Mouse (Mus musculus) liver, adult (tissue): Measurements from ENCODE around the gene Lipc.

ENCODE experiments used
- GATA4 ChIP-seq: IDR thresholded peaks from 2 replicates; pipeline ENCODE4 v1.6.1; 2014; ENCODE audit warnings: mild to moderate bottlenecking, low read length; ENCODE audit not compliant: insufficient replicate concordance

The Lipc gene

DNA sequence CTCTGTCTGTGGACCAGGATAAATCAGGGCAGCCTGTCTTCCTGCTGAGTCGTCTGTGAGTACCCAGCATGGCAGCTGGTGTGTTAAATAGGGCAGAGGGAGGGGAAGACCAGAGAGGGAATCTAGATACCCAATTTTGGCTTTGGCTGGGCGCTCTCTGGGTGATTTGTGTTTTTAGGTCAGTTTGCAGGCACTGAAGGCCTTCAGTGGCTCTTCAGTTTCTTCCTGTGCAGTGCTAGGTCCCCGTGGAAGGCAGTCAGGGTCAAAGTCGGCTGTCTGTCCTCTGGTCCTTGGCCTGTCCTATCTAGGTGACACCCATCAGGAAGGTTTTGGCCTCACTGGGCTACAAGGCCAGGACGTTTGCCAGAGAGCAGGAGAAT lies 21.4 kb downstream of the Lipc start:
- TF ChIP-seq GATA4: 0 out of 2 replicates have a peak, but pooled peaks have one; percentile 26

DNA sequence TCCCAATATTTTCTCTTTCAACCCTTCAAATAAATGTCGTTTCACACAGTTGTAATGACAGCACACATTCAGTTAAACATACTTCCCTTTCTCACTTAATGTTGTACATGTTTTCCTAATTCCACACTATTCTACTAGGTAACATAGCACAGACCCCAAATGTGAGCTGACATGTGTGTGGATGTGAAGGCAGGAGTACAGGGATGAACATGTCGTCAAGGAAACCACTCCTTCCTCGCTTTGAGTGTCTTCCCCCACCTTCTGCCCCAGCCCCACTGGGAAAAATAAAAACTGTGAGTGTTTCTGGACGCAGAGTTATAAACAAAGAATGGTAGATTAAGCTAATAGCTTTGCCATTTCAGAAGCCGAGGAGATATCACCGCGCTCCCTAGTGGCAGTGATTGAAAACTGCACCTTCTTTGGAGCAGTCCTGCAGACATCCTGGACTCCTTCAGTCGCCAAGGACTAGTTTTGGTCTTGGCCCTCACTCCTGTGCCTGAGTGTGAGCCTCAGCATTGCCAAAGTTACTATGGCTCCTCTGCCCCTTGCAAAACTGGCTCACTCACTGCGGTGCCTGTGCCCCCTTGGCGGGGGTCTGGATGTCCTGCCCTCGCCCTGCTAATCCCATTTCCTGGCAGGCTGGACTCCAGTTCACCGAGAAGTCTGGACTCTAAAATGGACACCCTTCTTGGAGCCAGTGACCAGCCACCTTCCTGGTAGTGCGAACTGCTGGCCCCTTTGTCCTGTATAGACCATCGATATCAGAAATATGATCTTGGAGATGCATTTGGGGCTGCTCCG lies 22.0 kb downstream of the Lipc start:
- no peak for TF ChIP-seq GATA4

DNA sequence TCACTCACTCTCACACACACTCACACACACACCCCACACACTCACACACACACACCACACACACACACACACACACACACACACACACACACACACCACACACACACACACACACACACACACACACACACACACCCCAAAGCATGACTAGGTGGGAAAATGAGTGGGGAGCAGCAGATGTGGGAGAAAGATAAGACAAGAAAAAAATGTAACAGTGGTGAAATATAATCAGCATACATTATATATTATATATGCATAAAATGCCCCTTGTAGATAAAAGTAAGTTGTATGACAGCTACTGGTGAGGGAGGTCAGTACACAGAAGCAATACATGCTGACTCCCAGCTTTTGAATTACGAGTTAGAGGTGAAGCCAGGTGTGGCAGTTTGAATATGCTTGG lies 23.6 kb downstream of the Lipc start:
- no peak for TF ChIP-seq GATA4

DNA sequence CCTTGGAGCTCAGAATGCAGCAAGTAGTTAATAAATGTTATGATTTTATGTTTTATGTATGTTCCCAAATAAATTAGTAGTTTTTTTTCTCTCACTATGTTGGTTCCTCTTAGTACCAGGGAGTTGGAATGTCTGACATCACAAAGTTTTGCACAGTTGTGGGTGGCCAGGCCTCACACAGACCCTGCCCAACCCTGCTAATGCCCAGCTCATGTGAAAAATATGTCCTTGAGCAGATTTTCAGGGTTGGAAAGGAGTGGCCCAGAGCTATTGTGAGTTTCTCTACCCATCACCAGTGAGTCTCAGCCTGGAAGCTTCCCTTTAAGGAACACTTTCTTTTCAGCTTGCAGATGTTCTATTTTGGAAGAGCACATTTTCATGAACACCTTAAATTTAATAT lies 24.3 kb downstream of the Lipc start:
- TF ChIP-seq GATA4: no peak

DNA sequence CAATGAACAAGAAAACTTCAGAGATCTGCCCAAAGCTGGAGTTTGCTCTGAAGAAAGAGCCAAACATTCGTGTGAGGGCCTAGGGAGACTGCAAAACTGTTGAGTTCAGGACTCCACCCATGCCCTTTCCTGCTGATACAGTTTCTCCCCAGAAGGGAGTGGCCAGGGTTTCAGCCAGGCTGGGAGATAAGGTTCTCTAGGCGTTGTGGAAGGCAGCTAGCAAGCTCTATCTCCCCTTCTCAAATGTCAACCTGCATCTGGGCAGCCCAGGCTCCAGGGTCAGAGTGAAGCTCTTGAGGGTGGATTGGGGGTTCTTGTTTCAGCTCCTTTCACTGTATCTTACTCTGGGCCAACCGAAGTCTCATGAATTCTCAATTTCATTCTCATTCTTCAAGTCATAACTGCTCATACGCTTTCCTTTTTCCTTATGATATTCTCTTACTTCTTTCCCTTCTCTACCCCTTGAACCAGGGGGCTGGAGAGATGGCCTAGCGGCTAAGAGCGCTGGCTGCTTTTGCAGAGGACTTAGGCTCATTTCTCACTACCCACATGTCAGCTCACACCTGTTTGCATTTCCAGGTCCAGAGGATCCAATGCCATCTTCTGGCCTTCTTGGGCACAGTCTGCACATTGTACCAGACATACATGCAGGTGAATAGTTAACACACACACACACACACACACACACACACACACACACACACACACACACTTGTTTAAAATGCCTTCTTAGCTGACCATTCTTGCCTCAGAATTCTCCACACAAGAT lies 25.0 kb downstream of the Lipc start:
- peak; percentile 58; the same call in 1 of the 2 replicates for TF ChIP-seq GATA4

DNA sequence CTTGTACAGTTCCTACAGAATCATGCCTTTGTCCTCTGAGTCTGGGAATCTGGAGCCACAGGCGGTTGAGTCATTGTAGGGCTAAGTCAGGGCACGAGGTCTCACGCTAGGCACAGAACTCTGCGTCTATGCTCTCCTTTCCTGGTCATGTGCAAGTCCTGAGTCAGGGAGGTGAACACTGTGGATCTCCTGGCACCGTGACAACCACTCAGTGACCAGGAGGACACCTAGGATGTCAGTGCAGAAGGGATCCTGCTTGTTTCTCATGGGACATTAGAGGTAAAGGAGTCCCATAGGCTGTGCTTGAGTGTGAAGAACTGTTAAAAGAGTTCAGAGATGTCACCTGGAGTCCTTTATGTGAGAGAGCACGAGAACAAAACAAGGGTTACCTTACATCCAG lies 26.8 kb downstream of the Lipc start:
- TF ChIP-seq GATA4: no peak

DNA sequence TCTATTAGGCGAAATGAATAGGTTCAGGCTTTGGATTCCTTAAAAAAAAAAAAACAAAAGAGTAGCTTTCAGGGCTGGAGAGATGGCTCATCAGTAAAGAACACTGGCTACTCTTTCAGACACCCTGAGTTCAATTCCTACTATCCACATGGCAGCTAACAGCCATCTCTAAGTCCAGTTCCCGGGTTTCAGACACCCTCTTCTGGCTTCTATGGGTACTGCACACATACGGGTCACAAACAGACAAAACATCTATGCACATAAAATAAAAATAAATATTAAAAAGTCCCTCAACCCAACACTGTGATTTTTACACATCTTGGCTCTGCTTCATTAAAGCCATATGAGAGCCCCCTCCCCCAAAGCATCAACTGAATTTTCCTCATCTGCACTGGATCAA lies 27.3 kb downstream of the Lipc start:
- no peak for TF ChIP-seq GATA4

DNA sequence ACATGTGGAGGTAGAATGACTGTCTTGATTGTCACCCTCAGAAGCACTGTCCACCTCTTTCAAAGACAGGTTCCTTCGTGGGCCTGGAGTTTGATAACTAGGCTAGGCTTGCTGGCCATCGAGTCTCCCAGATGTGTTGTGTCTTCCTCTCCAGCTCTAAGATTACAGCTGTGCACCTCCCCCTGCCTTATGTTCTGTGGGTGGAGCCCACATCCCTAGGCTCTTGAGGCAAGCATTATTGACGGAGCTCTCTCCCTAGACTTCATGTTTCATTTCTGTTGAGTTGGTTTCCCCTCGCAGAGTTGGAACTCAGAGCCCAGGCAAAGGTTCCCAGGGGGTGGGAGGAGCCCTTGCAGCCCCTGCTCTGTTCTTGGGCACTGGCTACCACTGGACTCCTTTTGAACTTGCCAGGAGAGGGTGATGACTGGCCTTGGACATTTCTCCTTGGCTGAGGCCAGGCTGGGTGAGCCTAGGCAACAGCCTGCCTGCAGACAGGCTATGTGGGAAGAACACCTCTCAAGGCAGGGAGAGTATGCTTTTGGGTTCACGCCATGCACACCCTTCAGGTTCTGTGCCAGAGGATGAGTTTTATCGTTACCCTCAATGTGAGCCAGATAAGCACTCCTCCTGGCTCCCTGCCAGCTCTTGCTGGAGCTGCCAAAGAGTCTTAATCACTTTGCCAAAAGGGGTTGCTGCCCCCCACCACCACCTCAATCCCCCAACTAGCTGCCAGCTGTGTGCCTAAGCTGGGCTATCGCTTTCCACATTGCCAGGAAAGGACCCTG lies 30.1 kb downstream of the Lipc start:
- no peak for TF ChIP-seq GATA4

DNA sequence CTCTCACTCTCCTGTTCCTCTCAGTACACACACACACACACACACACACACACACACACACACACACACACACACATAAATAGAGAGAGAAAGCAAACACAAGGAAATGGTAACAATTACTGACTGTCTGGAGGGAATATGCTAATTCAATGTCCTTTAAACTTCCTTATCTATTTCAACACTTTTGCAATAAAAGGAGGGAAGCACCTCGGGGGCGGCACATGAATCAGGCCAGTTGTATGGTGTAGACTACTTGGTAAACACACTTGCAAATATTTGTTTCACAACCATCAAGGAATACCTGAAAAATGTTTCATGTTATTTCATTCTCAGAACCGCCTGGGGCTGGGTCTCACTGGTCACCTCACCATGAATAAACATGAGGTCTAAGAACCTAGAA lies 30.9 kb downstream of the Lipc start:
- TF ChIP-seq GATA4: no peak

DNA sequence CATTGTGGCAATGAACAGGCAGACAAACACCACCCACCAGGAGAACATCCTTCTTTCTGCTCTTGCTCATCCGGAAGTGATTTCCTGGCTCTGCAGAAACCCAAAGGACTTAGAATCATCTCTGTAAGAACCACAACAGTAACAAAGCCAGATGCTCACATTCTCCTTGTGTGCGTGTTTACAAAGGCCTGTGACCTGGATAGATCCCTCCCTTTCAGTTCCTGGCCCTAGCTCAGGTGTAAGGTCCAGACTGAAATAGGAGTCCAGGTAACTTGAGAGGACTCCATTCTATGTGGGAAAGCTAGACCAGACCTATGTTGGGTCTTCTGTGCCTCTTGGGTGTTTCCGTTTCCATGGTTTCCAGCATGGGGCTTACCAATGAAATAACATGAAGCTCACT lies 32.8 kb downstream of the Lipc start:
- no peak for TF ChIP-seq GATA4

DNA sequence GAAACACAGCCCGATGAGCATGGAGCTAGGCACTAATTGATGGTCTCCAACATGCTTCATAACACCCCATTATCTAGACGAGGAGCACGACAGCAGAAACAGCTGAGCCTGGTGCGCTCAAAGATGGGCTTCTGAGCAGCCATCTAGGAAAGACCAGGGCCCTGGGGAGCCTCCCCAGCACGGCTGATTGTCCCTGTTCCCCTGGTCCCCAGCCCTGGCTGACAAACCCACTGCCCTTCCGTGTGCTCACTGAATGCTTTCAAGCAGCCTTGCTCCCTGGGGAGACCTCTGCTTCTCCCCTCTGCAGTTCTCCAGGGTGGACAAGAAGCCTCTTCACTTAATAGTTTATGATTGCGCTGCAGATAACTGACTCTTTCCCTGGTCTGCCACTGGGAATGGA lies 35.5 kb downstream of the Lipc start:
- TF ChIP-seq GATA4: no peak

DNA sequence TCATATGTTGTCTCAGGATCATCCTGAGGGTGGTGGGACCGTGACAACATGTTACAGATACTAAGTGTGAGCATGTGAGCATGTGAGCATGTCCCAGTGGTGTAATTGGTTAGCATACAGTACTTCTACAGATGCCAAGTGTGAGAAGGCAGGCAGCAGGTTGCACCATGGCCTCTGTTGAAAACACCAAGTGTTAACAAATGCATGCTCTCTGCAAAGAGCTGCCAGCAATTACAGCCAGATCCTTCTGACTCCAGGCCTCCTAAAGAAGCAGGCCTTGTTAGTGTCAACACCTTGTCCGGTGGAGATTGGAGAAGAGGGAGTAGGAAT lies 36.7 kb downstream of the Lipc start:
- no peak for TF ChIP-seq GATA4

DNA sequence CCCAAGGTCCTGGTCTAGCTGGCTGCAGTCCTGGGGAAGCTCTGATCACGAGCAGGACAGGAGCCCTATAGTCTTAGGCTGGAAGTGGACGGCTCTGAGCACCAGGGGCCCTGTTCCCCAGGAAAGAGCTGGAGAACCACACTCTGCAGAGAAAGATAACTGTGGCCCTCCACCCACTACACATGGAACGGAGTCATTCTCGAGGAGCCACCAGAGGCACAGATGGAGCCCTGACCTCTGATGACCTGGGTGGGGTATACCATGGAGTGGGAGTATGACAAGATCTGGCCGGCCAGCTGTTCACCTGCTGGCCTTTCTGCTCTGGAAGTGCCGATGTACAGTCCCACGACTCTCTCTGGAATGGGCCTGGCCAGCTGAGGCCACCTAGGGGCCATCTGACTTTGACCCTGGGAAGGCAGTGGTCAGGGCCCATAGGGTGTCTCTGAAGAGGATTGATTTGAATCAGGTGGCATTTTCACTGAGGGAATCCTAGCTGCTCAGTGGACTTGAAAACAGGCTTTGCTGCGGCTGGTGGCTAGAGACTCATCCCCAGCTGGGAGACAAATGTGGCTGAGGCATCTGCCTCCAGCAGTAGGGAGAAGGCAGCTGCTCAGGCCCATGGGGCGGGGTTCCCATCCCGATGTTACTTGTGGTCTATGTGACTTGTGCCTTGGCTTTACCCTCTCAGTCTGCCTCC lies 37.2 kb downstream of the Lipc start:
- no peak for TF ChIP-seq GATA4

DNA sequence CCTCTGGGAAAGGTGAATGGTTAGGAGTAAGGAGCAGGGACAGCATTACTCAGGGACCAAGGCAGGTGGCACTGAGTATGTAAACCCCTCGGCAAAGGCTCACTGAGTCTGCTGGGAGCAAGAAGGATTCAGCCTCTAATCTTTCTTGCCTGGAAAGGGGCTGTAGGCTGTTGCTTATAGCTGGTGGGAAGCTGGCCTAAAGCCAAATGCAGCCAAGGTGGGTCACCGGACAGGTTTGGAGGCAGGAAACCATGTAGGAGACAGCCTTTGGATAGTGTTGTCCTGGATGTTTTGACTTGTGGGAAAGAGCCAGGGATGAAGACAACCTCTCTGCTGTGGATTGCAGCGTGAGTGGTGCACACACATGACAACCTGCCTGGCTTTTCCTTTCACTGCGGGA lies 40.9 kb downstream of the Lipc start:
- no peak for TF ChIP-seq GATA4

DNA sequence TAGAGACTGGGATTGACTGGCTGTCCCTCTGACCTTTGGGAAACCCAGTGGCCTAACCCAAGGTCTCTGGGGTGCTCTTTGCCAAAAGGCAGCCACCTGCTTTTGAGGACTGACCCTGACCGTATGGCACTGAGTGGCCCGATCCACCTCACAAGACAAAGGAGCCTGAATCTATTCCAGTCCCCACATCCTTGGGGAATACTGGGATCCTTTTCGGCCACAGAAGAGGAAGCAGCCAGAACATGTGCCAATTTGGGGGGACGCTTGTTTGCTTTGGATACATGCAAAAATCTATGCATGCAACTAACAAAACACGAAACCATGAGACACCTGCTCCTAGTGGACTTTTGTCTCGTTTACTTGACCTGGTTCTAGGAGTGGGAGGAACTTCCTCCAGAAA lies 41.7 kb downstream of the Lipc start:
- no peak for TF ChIP-seq GATA4
